Mouse (Mus musculus): ENCODE results near the gene Olfr524.
A peak's percentile ranks its signal among the peaks of the same experiment; 100 is the strongest.

The Olfr524 gene

DNA sequence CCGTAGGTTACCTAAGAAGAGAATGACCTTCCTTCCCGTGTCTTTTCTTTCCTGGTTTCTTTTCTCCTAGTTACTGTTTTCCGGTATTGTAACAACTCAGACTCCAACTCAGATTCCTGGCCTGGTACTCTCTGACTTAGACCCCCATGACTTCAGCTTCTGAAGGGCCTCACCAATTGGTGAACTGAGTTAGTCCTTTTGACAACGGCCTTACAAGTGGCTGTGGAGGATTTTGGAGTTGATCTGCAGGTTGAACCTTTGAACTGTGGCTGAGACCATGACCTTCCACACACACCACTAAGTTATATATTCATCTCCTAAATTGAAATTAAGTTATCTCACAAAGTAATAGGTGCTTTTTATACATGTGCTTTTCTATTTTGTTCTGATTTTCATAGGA, 21.6 kb downstream of the Olfr524 start:
- no peak for DNase-seq

DNA sequence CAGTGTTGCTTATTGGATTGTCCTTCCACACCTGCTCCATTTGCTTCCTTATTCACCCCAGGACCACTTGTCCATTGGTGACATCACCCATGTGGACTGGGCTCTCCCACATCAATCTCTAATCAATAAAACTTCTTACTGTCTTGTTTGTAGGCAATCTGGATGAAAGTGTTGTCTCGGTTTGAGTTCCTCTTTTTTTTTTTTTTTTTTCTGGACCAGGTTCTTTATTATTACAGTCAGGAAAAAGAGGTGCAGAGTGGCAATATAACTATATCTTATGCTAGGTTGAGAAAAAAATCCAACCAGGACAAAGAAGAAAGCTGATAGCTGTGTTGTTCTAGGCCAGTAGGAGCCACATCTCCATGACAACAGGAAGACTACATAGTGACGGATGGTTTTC, 25.1 kb downstream of the Olfr524 start:
- DNase-seq, result no peak

- peak; percentile 73 for DNase-seq
Observed at GRCm38 (mm10) chr7:140179176-140179575, 26.6 kb downstream of the Olfr524 start.

GRCm38 (mm10) chr7:140172936-140173335, 32.8 kb downstream of the Olfr524 start, which contains the start of gene Olfr523:
Gene Olfr523, plus strand, starts transcription at chr7:140173217.
- DNase-seq, result no peak

- no peak for DNase-seq
Observed at GRCm38 (mm10) chr7:140170863-140171262, 34.9 kb downstream of the Olfr524 start.

DNA sequence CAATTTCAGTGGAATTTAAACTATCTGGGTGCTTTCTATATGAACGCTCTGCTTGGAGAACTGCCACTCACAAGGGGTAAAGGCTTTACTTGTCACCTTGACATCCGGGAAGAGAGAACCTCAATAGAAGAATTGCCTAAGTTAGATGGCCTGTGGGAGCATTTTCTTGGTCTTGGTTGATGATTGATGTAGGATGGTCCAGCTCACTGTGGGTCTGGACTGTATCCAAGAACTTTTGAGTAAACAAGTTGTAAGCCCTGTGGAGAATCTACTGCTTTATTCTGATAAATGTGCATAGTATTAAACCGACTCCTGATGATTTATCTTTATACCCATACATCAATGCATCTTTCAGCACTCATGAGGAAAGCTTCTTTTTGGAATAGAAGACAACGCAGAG, 36.4 kb downstream of the Olfr524 start:
- no peak for DNase-seq

DNA sequence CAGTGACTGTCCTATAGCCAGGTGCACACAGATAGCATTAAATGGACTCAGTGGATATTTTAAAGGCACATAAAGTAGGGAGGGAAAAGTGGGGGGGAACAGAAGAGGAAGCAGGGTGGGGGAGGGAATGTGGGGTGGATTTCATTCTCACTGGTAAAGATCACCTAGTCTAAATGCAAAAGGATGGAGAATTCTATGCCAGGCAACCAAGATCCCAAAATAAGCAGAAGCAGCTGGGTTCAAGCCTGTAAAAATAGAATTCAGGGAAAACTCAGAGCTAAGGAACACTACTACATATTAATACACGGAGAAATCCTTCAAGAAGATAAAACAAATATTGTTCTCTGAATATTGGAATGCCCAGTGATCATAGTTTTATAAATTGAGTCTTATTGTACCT, 37.8 kb downstream of the Olfr524 start:
- no peak for DNase-seq

- no peak for DNase-seq
Observed at GRCm38 (mm10) chr7:140164664-140165063, 41.1 kb downstream of the Olfr524 start, which contains the start of gene Olfr522. Gene Olfr522, minus strand, starts transcription at chr7:140164764.

DNA sequence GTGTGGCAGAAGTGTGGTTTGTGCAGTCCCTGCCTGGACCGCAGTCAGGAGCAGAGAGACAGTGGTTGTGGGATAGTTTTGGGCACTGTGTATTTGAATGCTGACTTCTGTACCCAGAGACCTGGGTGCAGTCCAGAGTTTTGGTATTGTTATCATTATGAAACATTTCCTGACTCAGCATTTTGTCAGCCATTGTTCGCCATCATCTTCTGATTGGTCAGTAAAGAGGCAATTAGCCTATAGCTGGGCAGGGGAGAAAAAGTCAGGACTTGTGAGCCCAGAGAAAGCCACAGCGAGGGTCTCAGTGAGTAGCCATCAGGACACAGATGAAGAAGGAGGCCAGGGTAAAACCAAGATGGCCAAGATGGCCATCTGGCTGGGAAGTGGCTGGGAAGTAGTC, 45.4 kb downstream of the Olfr524 start:
- DNase-seq, result no peak

- DNase-seq, result no peak
Observed at GRCm38 (mm10) chr7:140154218-140154927, 51.4 kb downstream of the Olfr524 start, which contains the start of gene Sprn. Gene Sprn, minus strand, starts transcription at chr7:140154877.

DNA sequence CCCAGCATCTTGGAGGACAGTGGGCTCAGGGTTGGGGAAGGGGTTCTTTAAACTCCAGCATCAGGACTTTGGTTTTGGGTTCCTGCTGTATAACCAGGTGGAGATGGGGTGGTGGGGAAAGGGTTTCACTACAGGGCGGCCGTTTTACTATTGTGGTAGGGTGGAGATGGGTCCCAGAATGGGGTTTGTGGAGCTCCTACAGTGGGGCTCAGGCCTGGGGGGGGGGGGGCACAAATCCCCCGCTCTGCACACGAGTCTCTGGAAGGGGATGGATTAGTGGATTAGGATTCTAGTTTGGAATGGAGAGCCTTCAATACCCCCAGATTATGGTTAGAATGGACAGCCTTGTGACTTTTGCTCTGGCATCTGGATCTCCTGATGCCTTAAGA, 51.9 kb downstream of the Olfr524 start:
- no peak for DNase-seq

- DNase-seq, result no peak
Observed at GRCm38 (mm10) chr7:140153383-140153782, 52.4 kb downstream of the Olfr524 start.
